Mouse (Mus musculus) midbrain, postnatal 0 days (tissue): Measurements from ENCODE around the gene Alkbh4. TPM values are rescaled to one million over a fixed set of nuclear protein-coding genes. Genes with fewer than 3 reads are reported as not detected.

Source experiments
- ATAC-seq: fragments of 200-750 bp; cut with Nextera tagmentation; 2 replicates; pipeline ENCODE4 v1.8.0; 2017; ENCODE audit warnings: moderate number of reproducible peaks, mild to moderate bottlenecking, moderate TSS enrichment, moderate library complexity; ENCODE audit not compliant: low FRiP score
- DNase-seq: peaks from one replicate; pipeline ENCODE4 v3.0.0-alpha.2; 2015; ENCODE audit warnings: low spot score
- H3K27ac ChIP-seq: fragments of 300-500 bp; sonication (generic); 2 replicates; pipeline ENCODE4 v1.5.1; 2014; ENCODE audit warnings: low read depth, mild to moderate bottlenecking, low read length, mixed read lengths
- H3K27me3 ChIP-seq: fragments of 300-500 bp; sonication (generic); 2 replicates; pipeline ENCODE4 v1.6.1; 2014; ENCODE audit warnings: low read length, control low read depth, mixed read lengths; ENCODE audit not compliant: insufficient read depth
- H3K36me3 ChIP-seq: fragments of 300-500 bp; sonication (generic); 2 replicates; pipeline ENCODE4 v1.6.1; 2014; ENCODE audit warnings: low read length, control low read depth, mixed read lengths; ENCODE audit not compliant: insufficient read depth
- H3K4me1 ChIP-seq: fragments of 300-500 bp; sonication (generic); 2 replicates; pipeline ENCODE4 v1.6.1; 2014; ENCODE audit warnings: mild to moderate bottlenecking, control low read depth, antibody characterized with exemption, low read length, mixed read lengths; ENCODE audit not compliant: insufficient read depth
- H3K4me2 ChIP-seq: fragments of 300-500 bp; sonication (generic); 2 replicates; pipeline ENCODE4 v1.6.1; 2014; ENCODE audit warnings: low read depth, mild to moderate bottlenecking, low read length, mixed read lengths; ENCODE audit not compliant: poor library complexity, severe bottlenecking
- H3K4me3 ChIP-seq: fragments of 300-500 bp; sonication (generic); 2 replicates; pipeline ENCODE4 v1.5.1; 2014; ENCODE audit warnings: low read depth, mild to moderate bottlenecking, low read length, moderate library complexity
- H3K9ac ChIP-seq: fragments of 300-500 bp; sonication (generic); replicated peaks from 2 replicates; pipeline ENCODE4 v1.6.1; 2014; ENCODE audit warnings: mild to moderate bottlenecking, low read length, moderate library complexity, mixed read lengths; ENCODE audit not compliant: poor library complexity, severe bottlenecking
- H3K9me3 ChIP-seq: fragments of 300-500 bp; sonication (generic); 2 replicates; pipeline ENCODE4 v1.6.1; 2016; ENCODE audit warnings: low read length, control low read depth
- CTCF ChIP-seq: IDR thresholded peaks from 2 replicates; pipeline ENCODE4 v1.5.1; 2016; ENCODE audit warnings: antibody characterized with exemption, mild to moderate bottlenecking
- WGBS: fragments of 180-500 bp; shearing (Covaris S2); extraction: QIAGEN DNeasy Blood & Tissue Kit; methylation state at CpG from one replicate; pipeline ENCODE4 v1.1.7; 2014; 5-methylcytosine and 5-hydroxymethylcytosine counted together
- microRNA-seq: library from miRNA; unstranded; fragments of <30 nt; microRNA quantifications from one replicate; pipeline ENCODE4, GENCODE M21; 2016; ENCODE audit warnings: borderline number of aligned reads
- polyA plus RNA-seq: library from polyadenylated mRNA; unstranded; fragments of >200 nt; fragmentation: Nextera tagmentation; extraction: Ambion mirVana; gene quantifications from 2 replicates; pipeline ENCODE4 v1.2.1, GENCODE M21; 2015
- total RNA-seq: library from RNA; depleted of rRNA; stranded (reverse); fragments of >200 nt; gene quantifications from 2 replicates; pipeline ENCODE4 v1.2.3, GENCODE M21; 2014; rRNA removed

The Alkbh4 gene
- total and polyA plus RNA-seq, 2 experiments from 2014 or later, result 15.0 to 21.2 TPM

DNA sequence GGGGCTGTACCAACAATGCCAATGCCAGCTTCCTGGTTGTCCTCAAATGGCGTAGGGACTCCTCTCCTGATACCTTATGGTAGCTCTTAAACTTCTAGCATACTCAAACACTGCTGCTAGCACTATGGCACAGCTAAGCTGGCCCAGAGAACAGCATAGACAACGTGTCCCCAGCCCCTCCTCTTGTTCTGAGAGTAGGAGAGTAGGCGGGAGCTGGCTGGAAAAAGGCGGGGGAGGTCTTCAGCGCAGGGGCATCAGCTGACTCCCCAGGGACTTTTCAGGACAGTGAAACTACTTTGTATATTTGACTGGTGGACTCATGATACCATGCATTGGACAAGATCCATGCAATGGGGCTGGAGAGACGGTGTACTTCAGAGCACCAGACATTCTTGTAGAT, 46.1 kb downstream of the Alkbh4 start:
- WGBS, result 92% methylated on average over 6 of the region's 6 CpGs
- TF ChIP-seq CTCF, result no peak
- H3K27ac ChIP-seq, result no peak overlapping the region
- H3K4me1 ChIP-seq, result no peaks in the 10 kb centered on the region
- H3K4me3 ChIP-seq, result no peak overlapping the region
- H3K27me3 ChIP-seq, result no peaks in the 10 kb centered on the region
- H3K9me3 ChIP-seq, result no peaks in the 10 kb centered on the region
- H3K4me2 ChIP-seq, result no peak overlapping the region
- peaks cover 66% of the 10 kb centered on the region for H3K36me3 ChIP-seq
- H3K9ac ChIP-seq, result no peak overlapping the region
- ATAC-seq (no peak), DNase-seq (no peak)

DNA sequence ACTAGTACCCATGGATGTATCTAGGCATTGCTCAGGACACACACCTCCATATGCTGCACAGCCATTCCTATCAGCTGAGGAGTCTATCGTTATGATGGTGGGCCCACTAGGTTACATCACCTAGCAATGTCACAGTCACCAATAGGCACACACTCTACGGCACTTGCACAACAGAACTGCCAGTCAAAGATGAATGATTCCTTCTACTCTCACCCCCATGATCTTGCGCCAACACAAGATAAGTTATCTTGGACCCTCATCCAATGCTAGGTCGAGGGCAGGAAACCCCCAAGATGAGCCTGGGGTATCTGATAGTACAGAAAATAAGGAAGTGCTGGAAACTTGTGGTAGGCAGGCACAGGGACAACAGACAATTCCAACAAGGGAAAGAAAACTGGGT, 46.9 kb downstream of the Alkbh4 start:
- Histone ChIP-seq H3K4me3 (no peak overlapping the region), H3K4me1 (no peaks in the 10 kb centered on the region), H3K9ac (no peak overlapping the region), H3K27ac (no peak overlapping the region), H3K27me3 (no peaks in the 10 kb centered on the region), H3K9me3 (no peaks in the 10 kb centered on the region), H3K36me3 (peaks cover 65% of the 10 kb centered on the region), H3K4me2 (no peak overlapping the region)
- DNase-seq (no peak), ATAC-seq (no peak)
- 97% methylated on average over 4 of the region's 4 CpGs for WGBS
- no peak for TF ChIP-seq CTCF

DNA sequence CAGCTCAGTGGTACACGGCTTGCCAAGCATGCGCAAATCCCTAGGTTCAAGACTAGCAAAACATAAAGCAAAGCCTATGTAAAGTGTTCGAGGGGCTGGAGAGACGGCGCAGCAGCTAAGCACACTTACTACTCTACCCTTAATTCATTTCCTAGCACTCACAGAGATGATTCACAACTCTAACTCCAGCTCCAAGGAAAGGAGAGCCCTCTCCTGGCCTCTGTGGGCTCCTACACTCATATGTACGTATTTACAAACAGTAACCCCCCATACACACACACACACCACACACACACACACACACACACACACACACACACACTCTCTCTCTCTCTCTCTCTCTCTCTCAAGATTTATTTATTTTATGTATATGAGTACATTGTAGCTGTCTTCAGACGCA, 47.8 kb downstream of the Alkbh4 start:
- Histone ChIP-seq H3K27me3 (no peaks in the 10 kb centered on the region), H3K4me2 (no peak overlapping the region), H3K9ac (no peak overlapping the region), H3K4me1 (no peaks in the 10 kb centered on the region), H3K36me3 (peaks cover 66% of the 10 kb centered on the region), H3K27ac (no peak overlapping the region), H3K4me3 (no peak overlapping the region), H3K9me3 (no peaks in the 10 kb centered on the region)
- peak; percentile 51 for TF ChIP-seq CTCF
- ATAC-seq (no peak), DNase-seq (no peak)
- 91% methylated on average over 7 of the region's 7 CpGs for WGBS

DNA sequence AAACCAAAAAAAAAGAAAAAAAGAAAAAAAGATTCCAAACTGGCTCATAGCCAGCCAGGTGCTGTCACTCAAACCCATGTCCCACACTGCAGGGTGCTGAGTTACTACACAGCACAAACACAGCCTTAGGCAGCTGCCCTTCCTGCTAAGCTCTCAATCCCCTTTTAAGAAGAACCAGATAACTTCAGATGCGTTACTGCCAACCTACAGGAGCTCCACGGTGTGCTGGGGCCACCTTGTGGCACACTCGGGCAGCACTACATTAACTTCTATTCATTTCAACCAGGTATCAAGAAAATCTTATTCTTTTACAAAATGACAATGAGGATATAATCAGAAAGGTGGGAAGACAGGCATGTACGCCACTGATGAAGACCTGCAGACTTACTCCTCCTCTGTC, 50.8 kb downstream of the Alkbh4 start:
- H3K36me3 ChIP-seq, result peaks cover 51% of the 10 kb centered on the region
- no peak overlapping the region for H3K4me2 ChIP-seq
- H3K4me3 ChIP-seq, result no peak overlapping the region
- no peaks in the 10 kb centered on the region for H3K9me3 ChIP-seq
- peak; percentile 91 for TF ChIP-seq CTCF
- 33% methylated on average over 4 of the region's 4 CpGs for WGBS
- H3K9ac ChIP-seq, result no peak overlapping the region
- H3K27me3 ChIP-seq, result no peaks in the 10 kb centered on the region
- no peak; the same call in 1 of the 2 replicates for ATAC-seq
- H3K27ac ChIP-seq, result no peak overlapping the region
- peak; percentile 71 for DNase-seq
- H3K4me1 ChIP-seq, result no peaks in the 10 kb centered on the region

Small RNAs within 50 kb of the gene (microRNA-seq; reads per million reads assigned to microRNA genes)
- gene Mir7035, result 2.7 reads per million

Other genes starting within 250 kb of the Alkbh4 start
- gene Hspb1, start 248.2 kb upstream of the Alkbh4 start, total RNA-seq, result 26.2 and 28.8 TPM in 2 replicates
- 19.2 and 19.3 TPM in 2 replicates for gene Hspb1, start 248.2 kb upstream of the Alkbh4 start, polyA plus RNA-seq
- 357 and 411 TPM in 2 replicates for gene Ywhag, start 201.5 kb upstream of the Alkbh4 start, total RNA-seq
- gene Ywhag, start 201.5 kb upstream of the Alkbh4 start, polyA plus RNA-seq, result 906 and 919 TPM in 2 replicates
- 8.0 and 8.9 TPM in 2 replicates for gene Ssc4d, start 161.6 kb upstream of the Alkbh4 start, total RNA-seq
- gene Ssc4d, start 161.6 kb upstream of the Alkbh4 start, polyA plus RNA-seq, result 3.6 TPM in 2 replicates
- gene Zp3, start 156.0 kb upstream of the Alkbh4 start, total RNA-seq, result 0.99 TPM in 1 of 2 replicates, not detected in the other
- 0.21 and 0.27 TPM in 2 replicates for gene Zp3, start 156.0 kb upstream of the Alkbh4 start, polyA plus RNA-seq
- 22.3 and 25.4 TPM in 2 replicates for gene Dtx2, start 141.3 kb upstream of the Alkbh4 start, total RNA-seq
- gene Dtx2, start 141.3 kb upstream of the Alkbh4 start, polyA plus RNA-seq, result 20.1 and 20.5 TPM in 2 replicates
- not detected in 2 replicates for gene Upk3b, start 97.7 kb upstream of the Alkbh4 start, total RNA-seq
- gene Upk3b, start 97.7 kb upstream of the Alkbh4 start, polyA plus RNA-seq, result not detected in 2 replicates
- not detected in 2 replicates for gene Upk3bl, start 81.7 kb upstream of the Alkbh4 start, total RNA-seq
- gene Upk3bl, start 81.7 kb upstream of the Alkbh4 start, polyA plus RNA-seq, result not detected in 2 replicates
- 30.6 and 31.3 TPM in 2 replicates for gene Rasa4, start 52.2 kb upstream of the Alkbh4 start, total RNA-seq
- 26.8 and 29.6 TPM in 2 replicates for gene Rasa4, start 52.2 kb upstream of the Alkbh4 start, polyA plus RNA-seq
- 129 and 142 TPM in 2 replicates for gene Polr2j, start 19.5 kb upstream of the Alkbh4 start, total RNA-seq
- 230 and 237 TPM in 2 replicates for gene Polr2j, start 19.5 kb upstream of the Alkbh4 start, polyA plus RNA-seq
- gene Lrwd1, start 72 bp upstream of the Alkbh4 start, total RNA-seq, result 25.4 and 33.2 TPM in 2 replicates
- 16.3 and 16.5 TPM in 2 replicates for gene Lrwd1, start 72 bp upstream of the Alkbh4 start, polyA plus RNA-seq
- 108 and 136 TPM in 2 replicates for gene Orai2, start 34.6 kb downstream of the Alkbh4 start, total RNA-seq
- 68.8 and 70.8 TPM in 2 replicates for gene Orai2, start 34.6 kb downstream of the Alkbh4 start, polyA plus RNA-seq
- gene Prkrip1, start 62.8 kb downstream of the Alkbh4 start, total RNA-seq, result 7.9 and 24.0 TPM in 2 replicates
- 64.9 and 68.9 TPM in 2 replicates for gene Prkrip1, start 62.8 kb downstream of the Alkbh4 start, polyA plus RNA-seq
- gene Sh2b2, start 110.4 kb downstream of the Alkbh4 start, total RNA-seq, result 51.2 and 58.0 TPM in 2 replicates
- gene Sh2b2, start 110.4 kb downstream of the Alkbh4 start, polyA plus RNA-seq, result 20.9 and 21.6 TPM in 2 replicates